Mouse (Mus musculus) small intestine, adult 2 months (tissue): Measurements from ENCODE around the gene Carhsp1.

Source experiments
- CTCF ChIP-seq: fragments of 200-500 bp; IDR thresholded peaks from 2 replicates; pipeline ENCODE4 v1.5.1; 2012; ENCODE audit warnings: low read depth, mild to moderate bottlenecking, control low read depth, inconsistent platforms, low read length, moderate library complexity, mixed read lengths; ENCODE audit not compliant: insufficient replicate concordance, insufficient read length; ENCODE audit errors: extremely low read depth
- POLR2A ChIP-seq: fragments of 200-500 bp; IDR thresholded peaks from 2 replicates; pipeline ENCODE4 v1.6.1; 2012; ENCODE audit warnings: low read depth, mild to moderate bottlenecking, control low read depth, inconsistent platforms, low read length, moderate library complexity

GRCm38 (mm10) chr16:8717744-8718143 is 45.8 kb upstream of the Carhsp1 start:
- TF ChIP-seq CTCF, result no peak
- TF ChIP-seq POLR2A, result no peak
